Mouse (Mus musculus): ENCODE data around the gene Cldn24. TPM values are rescaled to one million over a fixed set of nuclear protein-coding genes. Genes with fewer than 3 reads are reported as not detected.

The Cldn24 gene
- not detected for polyA plus RNA-seq (2014; fragmentation: Illumina TruSeq; extraction: RNeasy Lipid Tissue Mini Kit (QIAGEN cat#74804); ENCODE audit: low read depth, low replicate concordance)

GRCm38 (mm10) chr8:47821843-47822242, at the start of gene Cldn24:
Gene Cldn24, plus strand, starts transcription at chr8:47822143.

DNA sequence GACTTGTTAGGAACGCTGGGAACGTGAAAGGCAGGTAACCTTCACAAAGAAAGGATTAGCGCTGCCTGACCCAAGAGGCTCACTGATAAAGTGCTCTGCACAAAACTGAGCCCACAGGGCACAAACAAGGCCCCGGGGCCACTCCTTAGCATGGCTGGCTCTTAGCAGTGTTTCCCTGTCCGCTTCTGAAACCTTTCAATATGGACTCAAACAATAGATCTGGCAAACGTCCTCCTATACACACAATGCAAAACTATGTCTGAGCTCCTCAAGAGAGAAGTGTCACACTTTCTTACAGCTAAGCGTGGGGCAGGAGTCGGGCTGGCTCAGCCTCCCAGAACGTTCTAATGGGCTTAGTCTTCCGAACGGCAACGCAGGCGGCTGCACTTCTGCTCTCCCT, 2.2 kb downstream of the Cldn24 start, which contains the start of gene Cldn22:
Cldn22 (plus strand) TSS at position 301 of the 400 bp plus-strand sequence.

Other genes with a start within 250 kb of the Cldn24 start
- 19.8 TPM for gene Ing2, start 146.6 kb upstream of the Cldn24 start, polyA plus RNA-seq (2014; fragmentation: Illumina TruSeq; extraction: RNeasy Lipid Tissue Mini Kit (QIAGEN cat#74804); ENCODE audit: low read depth, low replicate concordance)
- gene Cdkn2aip, start 108.2 kb upstream of the Cldn24 start, polyA plus RNA-seq (2014; fragmentation: Illumina TruSeq; extraction: RNeasy Lipid Tissue Mini Kit (QIAGEN cat#74804); ENCODE audit: low read depth, low replicate concordance), result 18.5 TPM
- 0.64 TPM for gene Cldn22, start 2.3 kb downstream of the Cldn24 start, polyA plus RNA-seq (2014; fragmentation: Illumina TruSeq; extraction: RNeasy Lipid Tissue Mini Kit (QIAGEN cat#74804); ENCODE audit: low read depth, low replicate concordance)
- gene Wwc2, start 168.8 kb downstream of the Cldn24 start, polyA plus RNA-seq (2014; fragmentation: Illumina TruSeq; extraction: RNeasy Lipid Tissue Mini Kit (QIAGEN cat#74804); ENCODE audit: low read depth, low replicate concordance), result 25.9 TPM

Data from adrenal gland, adult 10 weeks (tissue).